Mouse (Mus musculus) stomach, postnatal 0 days (tissue): ENCODE measurements at regions not wholly inside any gene's neighbourhood (a gene's known extent, or its start where the extent isn't known, plus 50 kb on each side); places are given as distances from the start of the nearest gene placed in this dataset.
"Not testable (repeated sequence)": the region's sequence is repeated elsewhere in the genome, so short reads cannot be mapped to it uniquely, and the experiment has no call there.

Experiments used
- ATAC-seq: fragments of 200-750 bp; cut with Nextera tagmentation; 2 replicates; pipeline ENCODE4 v1.8.0; 2017; ENCODE audit not compliant: low FRiP score, low TSS enrichment
- DNase-seq: peaks from one replicate; pipeline ENCODE4 v3.0.0-alpha.2; 2016; ENCODE audit warnings: low spot score
- H3K27ac ChIP-seq: fragments of 300-500 bp; sonication (generic); replicated peaks from 2 replicates; pipeline ENCODE4 v1.5.1; 2014; ENCODE audit warnings: mild to moderate bottlenecking, control low read depth
- H3K27me3 ChIP-seq: fragments of 300-500 bp; sonication (generic); 2 replicates; pipeline ENCODE4 v1.6.1; 2014; ENCODE audit warnings: low read length; ENCODE audit not compliant: control insufficient read depth, insufficient read depth
- H3K36me3 ChIP-seq: fragments of 300-500 bp; sonication (generic); 2 replicates; pipeline ENCODE4 v1.6.1; 2014; ENCODE audit warnings: low read length, mixed read lengths; ENCODE audit not compliant: control insufficient read depth, insufficient read depth
- H3K4me1 ChIP-seq: fragments of 300-500 bp; sonication (generic); replicated peaks from 2 replicates; pipeline ENCODE4 v1.6.1; 2014; ENCODE audit warnings: antibody characterized with exemption; ENCODE audit not compliant: control insufficient read depth, insufficient read depth
- H3K4me2 ChIP-seq: fragments of 300-500 bp; sonication (generic); replicated peaks from 2 replicates; pipeline ENCODE4 v1.6.1; 2014; ENCODE audit warnings: low read depth, mild to moderate bottlenecking, control low read depth, moderate library complexity
- H3K4me3 ChIP-seq: fragments of 300-500 bp; sonication (generic); 2 replicates; pipeline ENCODE4 v1.5.1; 2014; ENCODE audit warnings: low read depth, low read length, control low read depth
- H3K9ac ChIP-seq: fragments of 300-500 bp; sonication (generic); 2 replicates; pipeline ENCODE4 v1.6.1; 2014; ENCODE audit warnings: mild to moderate bottlenecking, low read length, control low read depth, mixed read lengths
- H3K9me3 ChIP-seq: fragments of 300-500 bp; sonication (generic); 2 replicates; pipeline ENCODE4 v1.6.1; 2016; ENCODE audit warnings: low read length; ENCODE audit not compliant: control insufficient read depth
- CTCF ChIP-seq: IDR thresholded peaks from 2 replicates; pipeline ENCODE4 v1.5.1; 2016; ENCODE audit warnings: antibody characterized with exemption, low read depth, mild to moderate bottlenecking, moderate library complexity
- EP300 ChIP-seq: optimal IDR thresholded peaks from 2 replicates; pipeline ENCODE3; 2016; ENCODE audit warnings: antibody characterized with exemption
- WGBS: fragments of 180-500 bp; shearing (Covaris S2); extraction: QIAGEN DNeasy Blood & Tissue Kit; methylation state at CpG from one replicate; pipeline ENCODE4 v1.1.7; 2014; 5-methylcytosine and 5-hydroxymethylcytosine counted together

- no peaks in the 10 kb centered on the region for H3K36me3 ChIP-seq
Observed at GRCm38 (mm10) chr1:95857110-95857509, 189.7 kb upstream of the St8sia4 start.

GRCm38 (mm10) chr1:95834652-95835051 is 167.3 kb upstream of the St8sia4 start:
- H3K36me3 ChIP-seq = no peaks in the 10 kb centered on the region
- no peaks in the 10 kb centered on the region for H3K4me1 ChIP-seq
- no peak for ATAC-seq
- WGBS = 65% methylated on average over 1 of the region's 1 CpGs
- H3K4me2 ChIP-seq = no peak overlapping the region
- no peak overlapping the region for H3K27ac ChIP-seq
- no peak overlapping the region for H3K9ac ChIP-seq
- no peaks in the 10 kb centered on the region for H3K27me3 ChIP-seq
- no peaks in the 10 kb centered on the region for H3K9me3 ChIP-seq
- TF ChIP-seq EP300 (no peak), CTCF (no peak)
- DNase-seq = no peak
- no peak overlapping the region for H3K4me3 ChIP-seq

More at GRCm38 (mm10) chr1:95857110-95857509, 189.7 kb upstream of the St8sia4 start:
- no peak overlapping the region for H3K27ac ChIP-seq
- no peaks in the 10 kb centered on the region for H3K4me1 ChIP-seq
- H3K9ac ChIP-seq = no peak overlapping the region
- H3K4me2 ChIP-seq = no peak overlapping the region
- no peak overlapping the region for H3K4me3 ChIP-seq
- TF ChIP-seq EP300 (no peak), CTCF (no peak)
- ATAC-seq (no peak), DNase-seq (no peak)
- 87% methylated on average over 1 of the region's 1 CpGs for WGBS
- H3K9me3 ChIP-seq = no peaks in the 10 kb centered on the region
- no peaks in the 10 kb centered on the region for H3K27me3 ChIP-seq

GRCm38 (mm10) chr1:95830694-95831093 is 163.3 kb upstream of the St8sia4 start:
- H3K27me3 ChIP-seq, H3K4me1 ChIP-seq, DNase-seq, H3K36me3 ChIP-seq, H3K27ac ChIP-seq, H3K9me3 ChIP-seq, H3K4me3 ChIP-seq, H3K9ac ChIP-seq, H3K4me2 ChIP-seq: not testable (repeated sequence)
- peak; percentile 49; the same call in 1 of the 2 replicates for ATAC-seq
- whole genome bisulfite sequencing = no CpG with 5 or more reads among the region's 6 CpGs
